Mouse (Mus musculus) embryonic facial prominence, embryonic 14.5 days (tissue): ENCODE results near the gene Arrdc5. TPM values are rescaled to one million over a fixed set of nuclear protein-coding genes. Genes with fewer than 3 reads are reported as not detected.

Source experiments
- ATAC-seq: fragments of 200-750 bp; cut with Nextera tagmentation; 2 replicates; pipeline ENCODE4 v1.8.0; 2017; ENCODE audit warnings: low read depth, moderate number of reproducible peaks, moderate TSS enrichment
- DNase-seq: peaks from one replicate; pipeline ENCODE4 v3.0.0-alpha.2; 2015; ENCODE audit warnings: low spot score
- H3K27ac ChIP-seq: fragments of 300-500 bp; sonication (generic); replicated peaks from 2 replicates; pipeline ENCODE4 v1.5.1; 2014; ENCODE audit warnings: low read depth, mild to moderate bottlenecking, low read length, moderate library complexity
- H3K27me3 ChIP-seq: fragments of 300-500 bp; sonication (generic); replicated peaks from 2 replicates; pipeline ENCODE4 v1.6.1; 2014; ENCODE audit warnings: low read length; ENCODE audit not compliant: control insufficient read depth, insufficient read depth
- H3K36me3 ChIP-seq: fragments of 300-500 bp; sonication (generic); 2 replicates; pipeline ENCODE4 v1.6.1; 2014; ENCODE audit warnings: low read length, mixed read lengths; ENCODE audit not compliant: control insufficient read depth, insufficient read depth
- H3K4me1 ChIP-seq: fragments of 300-500 bp; sonication (generic); 2 replicates; pipeline ENCODE4 v1.6.1; 2014; ENCODE audit warnings: antibody characterized with exemption, low read length; ENCODE audit not compliant: control insufficient read depth, insufficient read depth
- H3K4me2 ChIP-seq: fragments of 300-500 bp; sonication (generic); 2 replicates; pipeline ENCODE4 v1.6.1; 2014; ENCODE audit warnings: low read depth, mild to moderate bottlenecking, low read length, moderate library complexity, mixed read lengths
- H3K4me3 ChIP-seq: fragments of 300-500 bp; sonication (generic); 2 replicates; pipeline ENCODE4 v1.5.1; 2014; ENCODE audit warnings: low read depth, mild to moderate bottlenecking, low read length
- H3K9ac ChIP-seq: fragments of 300-500 bp; sonication (generic); 2 replicates; pipeline ENCODE4 v1.6.1; 2014; ENCODE audit warnings: low read depth, mild to moderate bottlenecking, low read length, moderate library complexity, mixed read lengths
- H3K9me3 ChIP-seq: fragments of 300-500 bp; sonication (generic); 2 replicates; pipeline ENCODE4 v1.6.1; 2016; ENCODE audit warnings: low read length; ENCODE audit not compliant: control insufficient read depth
- WGBS: fragments of 180-500 bp; shearing (Covaris S2); extraction: QIAGEN DNeasy Blood & Tissue Kit; methylation state at CpG from one replicate; pipeline ENCODE4 v1.1.7; 2014; 5-methylcytosine and 5-hydroxymethylcytosine counted together
- polyA plus RNA-seq: library from polyadenylated mRNA; unstranded; fragments of >200 nt; fragmentation: Nextera tagmentation; extraction: Ambion mirVana; gene quantifications from 2 replicates; pipeline ENCODE4 v1.2.1, GENCODE M21; 2014

Arrdc5 gene
- polyA plus RNA-seq, 1 experiment from 2014 or later: not detected

GRCm38 (mm10) chr17:56278340-56278739, 21.7 kb downstream of the Arrdc5 start:
- 0 out of 2 replicates have a peak, but pooled peaks cover 5% of the 10 kb centered on the region for H3K4me1 ChIP-seq
- H3K9ac ChIP-seq: no peak overlapping the region
- H3K27me3 ChIP-seq: no peaks in the 10 kb centered on the region
- peaks cover 49% of the 10 kb centered on the region for H3K36me3 ChIP-seq
- no peak overlapping the region for H3K4me2 ChIP-seq
- no peak for DNase-seq
- WGBS: 92% methylated on average over 5 of the region's 5 CpGs
- no peaks in the 10 kb centered on the region for H3K9me3 ChIP-seq
- no peak overlapping the region for H3K4me3 ChIP-seq
- ATAC-seq: no peak
- H3K27ac ChIP-seq: no peak overlapping the region; the same call in 1 of the 2 replicates

GRCm38 (mm10) chr17:56277567-56277893, 22.6 kb downstream of the Arrdc5 start:
- Histone ChIP-seq H3K4me2 (peak overlapping the region; percentile 73), H3K36me3 (peaks cover 42% of the 10 kb centered on the region), H3K27me3 (no peaks in the 10 kb centered on the region), H3K27ac (peak overlapping the region; percentile 91), H3K4me1 (0 out of 2 replicates have a peak, but pooled peaks cover 5% of the 10 kb centered on the region), H3K4me3 (peak overlapping the region; percentile 52; the same call in 1 of the 2 replicates), H3K9me3 (no peaks in the 10 kb centered on the region), H3K9ac (peak overlapping the region; percentile 74; the same call in 1 of the 2 replicates)
- no peak for DNase-seq
- ATAC-seq: no peak
- 47% methylated on average over 2 of the region's 2 CpGs for WGBS

- ATAC-seq (peak; percentile 95), DNase-seq (peak; percentile 98)
Measured at GRCm38 (mm10) chr17:56276643-56277566, 23.2 kb downstream of the Arrdc5 start, which contains the start of gene Ticam1. Ticam1 (minus strand) TSS chr17:56276786.

GRCm38 (mm10) chr17:56275842-56276480, 24.1 kb downstream of the Arrdc5 start:
- H3K36me3 ChIP-seq: peaks cover 36% of the 10 kb centered on the region
- no peak for DNase-seq
- H3K9ac ChIP-seq: peak overlapping the region; percentile 74
- H3K27ac ChIP-seq: peak overlapping the region; percentile 91
- no peaks in the 10 kb centered on the region for H3K27me3 ChIP-seq
- 0 out of 2 replicates have a peak, but pooled peaks cover 5% of the 10 kb centered on the region for H3K4me1 ChIP-seq
- ATAC-seq: no peak
- H3K4me2 ChIP-seq: peak overlapping the region; percentile 73
- peak overlapping the region; percentile 52 for H3K4me3 ChIP-seq
- no peaks in the 10 kb centered on the region for H3K9me3 ChIP-seq
- 21% methylated on average over 5 of the region's 5 CpGs for WGBS

More at GRCm38 (mm10) chr17:56276643-56277566, 23.2 kb downstream of the Arrdc5 start, which contains the start of gene Ticam1:
- H3K27ac ChIP-seq: peak within 1 kb of the TSS; percentile 91
- H3K9ac ChIP-seq: peak within 1 kb of the TSS; percentile 74
- 7% methylated on average over 11 of the region's 21 CpGs for WGBS
- H3K4me3 ChIP-seq: peak within 1 kb of the TSS; percentile 52
- 0 out of 2 replicates have a peak, but pooled peaks cover 5% of the 10 kb centered on the region for H3K4me1 ChIP-seq
- peaks cover 41% of the 10 kb centered on the region for H3K36me3 ChIP-seq
- no peaks in the 10 kb centered on the region for H3K9me3 ChIP-seq
- H3K27me3 ChIP-seq: no peaks in the 10 kb centered on the region
- peak within 1 kb of the TSS; percentile 73 for H3K4me2 ChIP-seq

- WGBS: 94% methylated on average over 5 of the region's 5 CpGs
- no peak overlapping the region for H3K27ac ChIP-seq
- no peak overlapping the region for H3K4me3 ChIP-seq
- no peak for DNase-seq
- no peak overlapping the region for H3K4me2 ChIP-seq
- no peaks in the 10 kb centered on the region for H3K27me3 ChIP-seq
- ATAC-seq: no peak
- 0 out of 2 replicates have a peak, but pooled peaks cover 5% of the 10 kb centered on the region for H3K4me1 ChIP-seq
- peaks cover 25% of the 10 kb centered on the region for H3K36me3 ChIP-seq
- H3K9ac ChIP-seq: no peak overlapping the region
- H3K9me3 ChIP-seq: no peaks in the 10 kb centered on the region
Measured at GRCm38 (mm10) chr17:56273986-56274385, 26.1 kb downstream of the Arrdc5 start.

GRCm38 (mm10) chr17:56273482-56273881, 26.6 kb downstream of the Arrdc5 start:
- 0 out of 2 replicates have a peak, but pooled peaks cover 5% of the 10 kb centered on the region for H3K4me1 ChIP-seq
- H3K27me3 ChIP-seq: no peaks in the 10 kb centered on the region
- no peak overlapping the region for H3K4me3 ChIP-seq
- no peak overlapping the region for H3K27ac ChIP-seq
- H3K36me3 ChIP-seq: peaks cover 19% of the 10 kb centered on the region
- H3K4me2 ChIP-seq: no peak overlapping the region
- WGBS: 76% methylated on average over 7 of the region's 7 CpGs
- ATAC-seq (no peak), DNase-seq (no peak)
- H3K9ac ChIP-seq: no peak overlapping the region
- no peaks in the 10 kb centered on the region for H3K9me3 ChIP-seq

- no peak for DNase-seq
- no peak overlapping the region for H3K4me3 ChIP-seq
- no peaks in the 10 kb centered on the region for H3K9me3 ChIP-seq
- no peaks in the 10 kb centered on the region for H3K27me3 ChIP-seq
- no peak overlapping the region for H3K4me2 ChIP-seq
- peaks cover 12% of the 10 kb centered on the region; the same call in 1 of the 2 replicates for H3K36me3 ChIP-seq
- no peak overlapping the region for H3K9ac ChIP-seq
- ATAC-seq: no peak
- no peak overlapping the region for H3K27ac ChIP-seq
- 77% methylated on average over 3 of the region's 3 CpGs for WGBS
- 0 out of 2 replicates have a peak, but pooled peaks cover 2% of the 10 kb centered on the region for H3K4me1 ChIP-seq
Measured at GRCm38 (mm10) chr17:56272644-56273043, 27.4 kb downstream of the Arrdc5 start.

GRCm38 (mm10) chr17:56271609-56272253, 28.4 kb downstream of the Arrdc5 start:
- H3K9me3 ChIP-seq: no peaks in the 10 kb centered on the region
- no peak overlapping the region for H3K4me2 ChIP-seq
- no peaks in the 10 kb centered on the region for H3K4me1 ChIP-seq
- no peak overlapping the region for H3K27ac ChIP-seq
- no peak overlapping the region for H3K4me3 ChIP-seq
- 80% methylated on average over 10 of the region's 12 CpGs for whole genome bisulfite sequencing
- H3K27me3 ChIP-seq: no peaks in the 10 kb centered on the region
- H3K9ac ChIP-seq: no peak overlapping the region
- DNase-seq (no peak), ATAC-seq (no peak)
- peaks cover 12% of the 10 kb centered on the region; the same call in 1 of the 2 replicates for H3K36me3 ChIP-seq
